Mouse (Mus musculus) v-Abl transformed pro-B cells (cell line): ENCODE results near the gene Ngef.

Experiments
- in situ Hi-C, 2 experiments: fragments of 400-800 bp; cut with MboI; formaldehyde crosslinking; loops; one replicate each; pipeline ENCODE4 v1.15.1; 2025; ENCODE audit not compliant: unreplicated experiment in 2 of 2

The Ngef gene

GRCm38 (mm10) chr1:87573800-87574215, at the start of gene Ngef:
Gene Ngef (minus strand): TSS chr1:87573870.
- in situ Hi-C loops = no loop called here

GRCm38 (mm10) chr1:87621858-87622279, 48.2 kb upstream of the Ngef start:
- in situ Hi-C loops = loop anchor here (5.0 kb wide), 2 partner anchors 35 to 40 kb away; no protein-coding TSS in a partner anchor

- in situ Hi-C loops = loop anchor here (5.0 kb wide), 2 partner anchors 36 to 41 kb away; no protein-coding TSS in a partner anchor
Measured at GRCm38 (mm10) chr1:87621146-87621857, 47.6 kb upstream of the Ngef start.

GRCm38 (mm10) chr1:87620693-87621092, 47.0 kb upstream of the Ngef start:
- in situ Hi-C loops = loop anchor here (5.0 kb wide), 2 partner anchors 37 to 42 kb away; no protein-coding TSS in a partner anchor

GRCm38 (mm10) chr1:87620211-87620668, 46.6 kb upstream of the Ngef start, which contains the start of gene Inpp5d:
Gene Inpp5d (plus strand): TSS chr1:87620312.
- in situ Hi-C loops = loop anchor here (5.0 kb wide), 2 partner anchors 37 to 42 kb away; no protein-coding TSS in a partner anchor

- in situ Hi-C loops = no loop called here
Measured at GRCm38 (mm10) chr1:87614576-87615295, 41.1 kb upstream of the Ngef start.

- in situ Hi-C loops = no loop called here
Measured at GRCm38 (mm10) chr1:87608416-87609046, 34.9 kb upstream of the Ngef start.

- in situ Hi-C loops = no loop called here
Measured at GRCm38 (mm10) chr1:87607385-87608091, 33.9 kb upstream of the Ngef start.

- in situ Hi-C loops = no loop called here
Measured at GRCm38 (mm10) chr1:87605296-87605695, 31.6 kb upstream of the Ngef start.

- in situ Hi-C loops = no loop called here
Measured at GRCm38 (mm10) chr1:87603389-87603788, 29.7 kb upstream of the Ngef start.

- in situ Hi-C loops = no loop called here
Measured at GRCm38 (mm10) chr1:87601801-87602200, 28.1 kb upstream of the Ngef start.

GRCm38 (mm10) chr1:87600533-87600932, 26.9 kb upstream of the Ngef start:
- in situ Hi-C loops = no loop called here

- in situ Hi-C loops = loop anchor here in 1 of 2 experiments (25.0 kb wide), 1 partner anchor 107 kb away; no protein-coding TSS in a partner anchor
Measured at GRCm38 (mm10) chr1:87594671-87595070, 21.0 kb upstream of the Ngef start.

- in situ Hi-C loops = loop anchor here in 1 of 2 experiments (25.0 kb wide), 1 partner anchor 107 kb away; no protein-coding TSS in a partner anchor
Measured at GRCm38 (mm10) chr1:87594261-87594660, 20.6 kb upstream of the Ngef start.

- in situ Hi-C loops = loop anchor here in 1 of 2 experiments (25.0 kb wide), 1 partner anchor 103 kb away; no protein-coding TSS in a partner anchor
Measured at GRCm38 (mm10) chr1:87589980-87590379, 16.3 kb upstream of the Ngef start.

GRCm38 (mm10) chr1:87589162-87589561, 15.5 kb upstream of the Ngef start:
- in situ Hi-C loops = loop anchor here in 1 of 2 experiments (25.0 kb wide), 1 partner anchor 102 kb away; no protein-coding TSS in a partner anchor

- in situ Hi-C loops = loop anchor here in 1 of 2 experiments (25.0 kb wide), 1 partner anchor 94 kb away; no protein-coding TSS in a partner anchor
Measured at GRCm38 (mm10) chr1:87580824-87581223, 7.2 kb upstream of the Ngef start.

GRCm38 (mm10) chr1:87578965-87579364, 5.3 kb upstream of the Ngef start:
- in situ Hi-C loops = loop anchor here in 1 of 2 experiments (25.0 kb wide), 1 partner anchor 92 kb away; no protein-coding TSS in a partner anchor

- in situ Hi-C loops = loop anchor here in 1 of 2 experiments (25.0 kb wide), 1 partner anchor 87 kb away; no protein-coding TSS in a partner anchor
Measured at GRCm38 (mm10) chr1:87574785-87575184, 1.1 kb upstream of the Ngef start.

- in situ Hi-C loops = no loop called here
Measured at GRCm38 (mm10) chr1:87574353-87574752, 683 bp upstream of the Ngef start.
